Mouse (Mus musculus) spleen, postnatal 4 days (tissue): ENCODE results near the gene Zscan5b.
"Not testable (repeated sequence)": the region's sequence is repeated elsewhere in the genome, so short reads cannot be mapped to it uniquely, and the experiment has no call there.

ENCODE experiments used
- DNase-seq, 2 experiments: peaks; one replicate each; pipeline ENCODE4 v3.0.0; 2022; ENCODE audit warnings: low spot score in 2 of 2

Gene Zscan5b

DNA sequence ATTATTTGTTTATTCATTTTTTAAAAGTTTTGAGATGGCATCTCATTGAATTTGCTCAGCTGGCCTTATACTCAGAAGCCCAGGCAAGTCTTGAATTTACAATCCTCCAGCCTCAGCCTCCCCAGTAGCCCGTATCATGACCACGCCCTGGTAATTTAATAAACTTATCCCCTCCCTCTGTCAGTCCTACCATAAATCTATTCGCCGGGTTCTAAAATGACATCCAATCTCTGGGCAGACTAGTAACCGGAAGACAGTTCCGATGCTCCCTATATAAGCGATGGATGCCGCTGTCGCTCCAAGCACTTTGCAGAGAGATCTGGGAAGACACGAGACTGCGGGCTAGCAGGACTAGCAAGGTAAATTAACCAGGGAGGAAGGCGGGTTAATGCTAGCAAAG lies at the start of gene Zscan5b:
TSS of gene Zscan5b (plus strand) at position 301 of the 400 bp plus-strand sequence.
- DNase-seq = no peak

- DNase-seq = no peak
Observed at GRCm38 (mm10) chr7:6172674-6173244, 49.3 kb upstream of the Zscan5b start.

GRCm38 (mm10) chr7:6173872-6174271 lies 48.2 kb upstream of the Zscan5b start:
- no peak for DNase-seq

- DNase-seq = not testable (repeated sequence)
Observed at GRCm38 (mm10) chr7:6174365-6174987, 47.6 kb upstream of the Zscan5b start.

- DNase-seq = no peak
Observed at GRCm38 (mm10) chr7:6179013-6179412, 43.1 kb upstream of the Zscan5b start.

GRCm38 (mm10) chr7:6182882-6183281 lies 39.2 kb upstream of the Zscan5b start:
- no peak for DNase-seq

GRCm38 (mm10) chr7:6183802-6184201 lies 38.3 kb upstream of the Zscan5b start:
- no peak for DNase-seq

- no peak for DNase-seq
Observed at GRCm38 (mm10) chr7:6184521-6184920, 37.6 kb upstream of the Zscan5b start.

DNA sequence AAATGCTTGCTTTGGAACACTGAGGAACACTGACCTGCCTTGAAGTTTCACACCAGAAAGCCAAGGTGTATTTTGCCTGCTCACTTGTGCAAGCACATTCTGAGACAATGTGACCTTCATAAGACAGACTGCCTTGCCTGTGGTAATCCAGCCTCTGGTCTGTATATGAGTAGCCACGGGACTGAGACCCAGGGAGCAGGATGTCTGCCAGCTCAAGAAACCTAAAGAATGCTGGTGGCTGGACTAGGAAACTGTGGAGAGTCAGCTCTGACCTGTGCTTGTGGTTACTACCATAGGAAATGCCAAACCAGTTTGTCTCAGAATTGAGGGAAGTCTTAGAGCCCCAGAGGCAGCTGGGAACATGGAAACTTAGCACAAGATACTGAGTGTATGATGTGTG lies 36.7 kb upstream of the Zscan5b start:
- no peak for DNase-seq

DNA sequence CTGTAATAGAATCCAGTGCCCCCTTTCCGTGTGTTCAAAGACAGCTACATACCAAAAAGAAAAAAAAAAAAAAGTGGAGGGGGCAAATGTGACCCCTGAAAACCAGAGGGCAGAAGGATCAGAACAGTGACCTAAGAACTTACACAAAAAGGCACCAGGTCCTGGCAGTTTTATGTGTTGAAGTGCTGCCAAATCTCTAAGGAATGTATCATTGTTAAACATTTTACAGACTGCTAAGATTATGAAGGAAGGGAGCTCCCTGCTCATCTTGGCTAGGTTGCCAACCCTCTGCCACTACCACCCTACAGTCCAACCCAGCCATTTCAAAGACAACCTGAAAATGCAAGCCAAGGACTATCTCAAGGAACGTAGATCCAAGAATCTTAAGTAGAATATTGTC lies 35.9 kb upstream of the Zscan5b start:
- no peak for DNase-seq

GRCm38 (mm10) chr7:6186756-6187155 lies 35.3 kb upstream of the Zscan5b start:
- no peak for DNase-seq

DNA sequence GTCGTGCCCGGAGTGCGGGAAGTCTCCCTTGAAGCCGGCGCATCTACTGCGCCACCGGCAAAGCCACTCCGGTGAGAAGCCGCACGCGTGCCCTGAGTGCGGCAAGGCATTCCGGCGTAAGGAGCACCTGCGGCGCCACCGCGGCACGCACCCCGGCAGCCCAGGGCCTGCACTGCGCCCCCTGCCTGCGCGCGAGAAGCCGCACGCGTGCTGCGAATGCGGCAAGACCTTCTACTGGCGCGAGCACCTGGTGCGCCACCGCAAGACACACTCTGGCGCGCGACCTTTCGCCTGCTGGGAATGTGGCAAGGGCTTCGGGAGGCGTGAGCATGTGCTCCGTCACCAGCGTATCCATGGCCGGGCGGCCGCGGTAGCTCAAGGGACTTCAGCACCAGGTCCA lies 32.5 kb upstream of the Zscan5b start:
- DNase-seq = no peak

GRCm38 (mm10) chr7:6191376-6191775 lies 30.7 kb upstream of the Zscan5b start:
- DNase-seq = peak; percentile 61 to 89

DNA sequence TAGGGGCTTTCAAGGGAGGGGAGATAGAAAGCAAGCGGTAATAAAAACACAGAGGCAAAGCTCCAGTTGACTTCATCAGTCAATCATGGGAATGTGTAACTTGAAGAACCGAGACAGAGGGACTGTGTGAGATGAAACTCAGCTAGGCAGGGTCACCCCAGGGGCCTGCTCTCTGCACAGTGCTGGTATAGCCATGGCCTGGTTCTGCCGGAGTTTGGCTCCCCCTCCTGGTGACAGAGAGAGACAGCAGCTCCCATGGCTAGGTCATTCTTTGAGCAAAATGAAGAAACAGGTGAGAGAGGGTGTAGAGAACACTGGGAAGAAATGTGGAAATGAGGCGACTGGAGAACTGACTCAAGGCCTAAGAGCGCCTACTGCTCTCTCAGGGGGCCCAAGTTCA lies 27.9 kb upstream of the Zscan5b start:
- DNase-seq = peak; percentile 49 to 82

DNA sequence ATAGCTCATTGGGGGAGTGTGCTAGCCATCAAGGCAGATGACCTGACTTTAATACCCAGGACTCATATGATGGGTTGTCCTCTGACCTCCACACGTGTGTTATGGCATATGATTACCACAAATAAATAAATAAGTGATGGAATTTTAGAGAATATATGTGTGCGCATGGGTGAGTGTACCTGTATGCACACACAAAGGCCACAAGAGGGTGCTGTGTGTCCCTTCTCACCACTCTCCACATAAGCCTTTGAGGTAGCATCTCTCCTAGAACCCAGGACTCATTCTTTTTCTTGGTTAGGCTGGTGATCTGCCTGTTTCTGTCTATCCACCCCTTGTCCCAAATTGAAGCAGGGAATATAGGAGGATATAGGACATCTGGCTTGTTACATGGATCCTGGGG lies 26.3 kb upstream of the Zscan5b start:
- DNase-seq = no peak

- no peak for DNase-seq
Observed at GRCm38 (mm10) chr7:6196790-6197189, 25.3 kb upstream of the Zscan5b start, which contains the start of gene Galp. Gene Galp (plus strand): TSS chr7:6197090.

DNA sequence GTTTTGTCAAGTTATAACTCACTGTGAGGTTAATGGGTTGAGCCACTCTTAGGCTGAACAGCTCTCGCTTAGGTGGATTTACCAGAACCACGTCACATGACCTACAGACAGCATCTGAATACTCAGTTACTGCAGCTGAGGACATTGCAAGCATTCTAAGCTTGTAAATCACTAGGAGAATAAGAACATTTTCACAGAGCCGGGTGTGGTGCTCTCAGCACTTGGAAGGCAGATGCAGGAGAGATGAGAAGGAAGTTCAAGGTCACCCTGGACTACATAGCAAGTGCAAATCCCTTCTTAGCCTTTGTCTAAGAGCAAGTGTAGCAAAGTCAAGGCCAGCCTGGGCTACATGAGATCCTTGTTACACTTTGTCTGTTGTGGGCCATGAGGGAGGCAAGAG lies 17.9 kb upstream of the Zscan5b start:
- no peak for DNase-seq

- no peak for DNase-seq
Observed at GRCm38 (mm10) chr7:6213144-6213543, 8.9 kb upstream of the Zscan5b start.

- not testable (repeated sequence) for DNase-seq
Observed at GRCm38 (mm10) chr7:6214691-6215090, 7.4 kb upstream of the Zscan5b start.

DNA sequence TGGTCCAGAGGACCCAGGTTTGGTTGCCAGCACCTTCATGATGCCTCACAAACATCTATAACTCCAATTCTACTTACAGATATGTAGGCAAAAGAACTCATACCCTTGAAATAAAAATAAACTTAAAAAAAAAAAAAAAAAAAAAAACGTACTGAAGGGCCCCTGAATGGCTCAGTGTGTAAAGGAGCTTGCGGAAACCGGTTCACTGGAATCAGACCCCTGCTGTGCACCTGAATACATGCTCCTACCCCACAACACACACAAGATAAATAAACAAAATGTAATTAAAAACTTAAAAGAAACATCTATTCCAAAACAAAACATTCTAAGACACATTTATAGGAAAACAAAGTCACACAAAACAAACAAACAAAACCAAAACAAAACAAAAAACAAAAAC lies 1.9 kb upstream of the Zscan5b start:
- no peak for DNase-seq

- DNase-seq = not testable (repeated sequence)
Observed at GRCm38 (mm10) chr7:6228491-6228890, 6.4 kb downstream of the Zscan5b start.

- DNase-seq = no peak
Observed at GRCm38 (mm10) chr7:6239787-6240186, 17.7 kb downstream of the Zscan5b start.

GRCm38 (mm10) chr7:6240841-6241425 lies 18.9 kb downstream of the Zscan5b start:
- DNase-seq = peak; percentile 15 to 71
